In genomic region chr2:110979610-110980009, GRCm38 (mm10) we compare ENCODE assay signal across 22 mouse cellular contexts. TPM values are rescaled to one million over a fixed set of nuclear protein-coding genes. Genes with fewer than 3 reads are reported as not detected.
"Had no signal": no experiment of that assay in that cellular context is flagged by ENCODE, and none has a peak within 500 bp of the region (broad histone marks: within the 10 kb centered on the region; RNA-seq: fewer than 3 reads in every experiment).

No protein-coding gene starts in this region.

- ATAC-seq: liver, embryonic 12.5 days; liver, postnatal 0 days; lung, postnatal 0 days; midbrain, embryonic 13.5 days; midbrain, embryonic 15.5 days; midbrain, embryonic 16.5 days had no signal

- DNase-seq: left cerebral cortex, postnatal 4 days; liver; liver, embryonic 13.5 days; liver, postnatal 0 days; lung, adult 18-20 months; lung, adult 2 months; lung, embryonic 14.5 days; lung, postnatal 10 days; lung, postnatal 14 days; lung, postnatal 36 days; lung, postnatal 4 days; midbrain, embryonic 14.5 days had no signal

RNA-seq across cellular contexts. Expression of gene Ano3, which starts 28.9 kb away (rescaled TPM):
- total RNA-seq: liver, adult 2 months; megakaryocyte progenitor cell, adult 5-6 weeks; megakaryocyte, adult 5-6 weeks; megakaryocyte-erythroid progenitor cell, adult 5-6 weeks; monocyte, adult 5-6 weeks had no signal
